Mouse (Mus musculus) stomach, postnatal 0 days (tissue): ENCODE data around the gene Hoxa2. TPM values are rescaled to one million over a fixed set of nuclear protein-coding genes. Genes with fewer than 3 reads are reported as not detected.

Source experiments
- ATAC-seq: fragments of 200-750 bp; cut with Nextera tagmentation; 2 replicates; pipeline ENCODE4 v1.8.0; 2017; ENCODE audit not compliant: low FRiP score, low TSS enrichment
- DNase-seq: peaks from one replicate; pipeline ENCODE4 v3.0.0-alpha.2; 2016; ENCODE audit warnings: low spot score
- H3K27ac ChIP-seq: fragments of 300-500 bp; sonication (generic); replicated peaks from 2 replicates; pipeline ENCODE4 v1.5.1; 2014; ENCODE audit warnings: mild to moderate bottlenecking, control low read depth
- H3K27me3 ChIP-seq: fragments of 300-500 bp; sonication (generic); 2 replicates; pipeline ENCODE4 v1.6.1; 2014; ENCODE audit warnings: low read length; ENCODE audit not compliant: control insufficient read depth, insufficient read depth
- H3K36me3 ChIP-seq: fragments of 300-500 bp; sonication (generic); 2 replicates; pipeline ENCODE4 v1.6.1; 2014; ENCODE audit warnings: low read length, mixed read lengths; ENCODE audit not compliant: control insufficient read depth, insufficient read depth
- H3K4me1 ChIP-seq: fragments of 300-500 bp; sonication (generic); replicated peaks from 2 replicates; pipeline ENCODE4 v1.6.1; 2014; ENCODE audit warnings: antibody characterized with exemption; ENCODE audit not compliant: control insufficient read depth, insufficient read depth
- H3K4me2 ChIP-seq: fragments of 300-500 bp; sonication (generic); replicated peaks from 2 replicates; pipeline ENCODE4 v1.6.1; 2014; ENCODE audit warnings: low read depth, mild to moderate bottlenecking, control low read depth, moderate library complexity
- H3K4me3 ChIP-seq: fragments of 300-500 bp; sonication (generic); 2 replicates; pipeline ENCODE4 v1.5.1; 2014; ENCODE audit warnings: low read depth, low read length, control low read depth
- H3K9ac ChIP-seq: fragments of 300-500 bp; sonication (generic); 2 replicates; pipeline ENCODE4 v1.6.1; 2014; ENCODE audit warnings: mild to moderate bottlenecking, low read length, control low read depth, mixed read lengths
- H3K9me3 ChIP-seq: fragments of 300-500 bp; sonication (generic); 2 replicates; pipeline ENCODE4 v1.6.1; 2016; ENCODE audit warnings: low read length; ENCODE audit not compliant: control insufficient read depth
- CTCF ChIP-seq: IDR thresholded peaks from 2 replicates; pipeline ENCODE4 v1.5.1; 2016; ENCODE audit warnings: antibody characterized with exemption, low read depth, mild to moderate bottlenecking, moderate library complexity
- EP300 ChIP-seq: optimal IDR thresholded peaks from 2 replicates; pipeline ENCODE3; 2016; ENCODE audit warnings: antibody characterized with exemption
- WGBS: fragments of 180-500 bp; shearing (Covaris S2); extraction: QIAGEN DNeasy Blood & Tissue Kit; methylation state at CpG from one replicate; pipeline ENCODE4 v1.1.7; 2014; 5-methylcytosine and 5-hydroxymethylcytosine counted together
- polyA plus RNA-seq: library from polyadenylated mRNA; unstranded; fragments of >200 nt; fragmentation: Nextera tagmentation; extraction: Ambion mirVana; gene quantifications from 2 replicates; pipeline ENCODE4 v1.2.1, GENCODE M21; 2015

Gene Hoxa2
- polyA plus RNA-seq, 1 experiment from 2014 or later, result 5.3 TPM

DNA sequence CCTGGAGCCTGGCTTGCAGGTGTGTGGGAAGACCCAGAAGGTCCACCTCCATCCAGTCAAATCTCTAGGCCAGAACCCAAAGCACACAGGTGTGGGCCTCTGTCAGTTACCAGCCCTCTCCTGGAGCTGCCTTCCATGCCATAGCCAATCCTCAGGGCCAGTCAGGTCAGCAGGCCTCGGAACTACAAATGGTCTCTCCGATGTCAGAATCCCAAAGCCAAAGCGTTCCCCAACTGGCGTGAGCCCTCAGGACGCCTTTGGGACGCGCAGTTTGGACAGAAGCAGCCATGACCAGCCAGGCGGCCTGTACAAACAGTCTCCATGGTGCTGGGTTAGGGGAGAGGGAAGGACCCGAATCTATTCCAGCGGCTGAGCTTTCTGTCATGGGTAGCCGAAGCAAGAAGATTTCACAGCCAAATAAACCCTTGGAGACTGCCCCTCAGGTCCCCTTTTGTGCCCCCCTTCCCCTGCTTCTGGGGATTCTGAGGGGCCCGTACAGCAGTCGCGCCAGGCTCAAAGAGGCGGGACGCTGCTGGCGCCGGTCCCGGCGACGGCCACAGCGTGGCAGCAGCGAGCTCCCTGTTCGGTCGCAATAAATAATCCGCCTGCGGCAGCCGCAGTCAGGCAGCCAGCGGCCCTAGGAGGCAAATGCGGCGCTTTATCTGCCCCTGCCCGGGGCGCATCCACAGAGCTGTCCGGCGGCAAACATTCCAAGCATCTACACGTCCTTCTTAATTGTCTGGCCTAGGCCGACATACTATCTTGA lies 46.7 kb upstream of the Hoxa2 start:
- Histone ChIP-seq H3K9me3 (no peaks in the 10 kb centered on the region), H3K27ac (peak overlapping the region; percentile 89; the same call in 1 of the 2 replicates), H3K4me2 (peak overlapping the region; percentile 47), H3K4me1 (no peaks in the 10 kb centered on the region), H3K27me3 (peaks cover 23% of the 10 kb centered on the region; the same call in 1 of the 2 replicates), H3K9ac (peak overlapping the region; percentile 69), H3K36me3 (no peaks in the 10 kb centered on the region), H3K4me3 (peak overlapping the region; percentile 55)
- TF ChIP-seq EP300 (no peak), CTCF (peak; percentile 84)
- ATAC-seq, result peak; percentile 58
- 4% methylated on average over 37 of the region's 37 CpGs for WGBS
- peak; percentile 78 for DNase-seq

DNA sequence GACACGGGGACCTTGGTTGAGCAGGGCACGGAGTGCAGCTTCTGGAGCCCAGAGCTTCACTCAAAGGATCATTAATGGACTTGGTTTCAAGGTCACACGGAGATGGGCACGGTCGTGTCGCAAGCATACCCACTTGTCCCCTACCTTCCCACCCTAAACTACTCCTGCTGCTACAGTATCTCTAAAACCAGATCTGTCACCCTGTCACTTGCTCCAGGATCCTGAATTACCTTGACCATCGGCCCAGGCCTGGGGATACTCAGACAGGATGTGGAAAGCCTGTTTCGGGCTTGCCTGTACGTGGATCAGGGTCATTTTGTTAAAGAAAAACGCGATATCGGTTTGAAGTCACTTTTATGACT lies 45.0 kb upstream of the Hoxa2 start:
- ATAC-seq, result no peak
- no peaks in the 10 kb centered on the region for H3K4me1 ChIP-seq

DNA sequence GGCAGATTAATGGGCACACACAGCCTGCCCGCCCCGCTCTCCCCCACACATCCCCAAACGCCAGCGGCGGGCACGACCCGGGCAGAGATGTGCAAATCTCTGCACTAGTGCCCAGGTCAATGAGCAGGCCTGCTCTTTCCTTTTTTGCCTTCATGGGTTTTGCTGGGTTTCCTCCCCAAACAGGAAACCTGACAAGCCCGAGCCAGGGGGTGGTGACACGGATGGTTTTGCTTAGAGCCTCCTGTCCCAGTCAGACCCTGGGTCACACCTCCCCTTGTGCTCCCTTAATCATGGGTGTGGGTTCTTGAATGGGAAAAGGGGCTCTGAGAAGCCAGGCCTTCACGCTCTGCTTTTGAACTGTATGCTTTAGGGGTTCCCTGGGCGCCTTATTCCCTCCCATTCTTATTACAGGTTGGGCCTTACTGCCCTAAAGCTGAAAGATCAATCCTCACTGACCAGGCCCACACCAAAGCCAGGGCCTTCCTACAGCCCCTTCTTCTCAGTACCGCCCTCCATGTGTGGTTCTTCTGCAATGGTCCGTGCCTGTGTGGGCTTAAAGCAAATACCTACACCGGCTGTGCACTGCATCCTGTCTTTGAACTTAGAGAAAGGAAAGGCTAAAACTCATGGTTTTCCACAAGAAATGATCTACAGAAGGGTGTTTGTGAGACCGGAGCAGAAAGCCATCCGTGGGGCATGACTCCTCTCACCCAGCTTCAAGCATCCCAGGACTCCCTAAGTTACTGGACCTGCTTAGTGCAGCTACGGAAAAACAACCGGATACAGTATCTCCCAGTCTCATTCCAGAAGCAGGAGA lies 44.4 kb upstream of the Hoxa2 start:
- H3K4me3 ChIP-seq, result peak overlapping the region; percentile 42
- H3K36me3 ChIP-seq, result no peaks in the 10 kb centered on the region
- H3K27ac ChIP-seq, result peak overlapping the region; percentile 78
- no peaks in the 10 kb centered on the region for H3K9me3 ChIP-seq
- no peak for TF ChIP-seq CTCF
- no peak for TF ChIP-seq EP300
- no peaks in the 10 kb centered on the region for H3K4me1 ChIP-seq
- ATAC-seq (no peak), DNase-seq (no peak)
- peak overlapping the region; percentile 76 for H3K4me2 ChIP-seq
- 17% methylated on average over 18 of the region's 18 CpGs for WGBS
- H3K27me3 ChIP-seq, result peaks cover 8% of the 10 kb centered on the region; the same call in 1 of the 2 replicates
- peak overlapping the region; percentile 53 for H3K9ac ChIP-seq

More for the DNA sequence above, 45.0 kb upstream of the Hoxa2 start:
- Histone ChIP-seq H3K9ac (peak overlapping the region; percentile 53), H3K27me3 (peaks cover 12% of the 10 kb centered on the region; the same call in 1 of the 2 replicates), H3K27ac (peak overlapping the region; percentile 40), H3K9me3 (no peaks in the 10 kb centered on the region), H3K36me3 (no peaks in the 10 kb centered on the region), H3K4me2 (peak overlapping the region; percentile 76), H3K4me3 (peak overlapping the region; percentile 42)
- WGBS, result 35% methylated on average over 12 of the region's 12 CpGs
- DNase-seq, result no peak
- TF ChIP-seq CTCF, result no peak
- TF ChIP-seq EP300, result no peak

DNA sequence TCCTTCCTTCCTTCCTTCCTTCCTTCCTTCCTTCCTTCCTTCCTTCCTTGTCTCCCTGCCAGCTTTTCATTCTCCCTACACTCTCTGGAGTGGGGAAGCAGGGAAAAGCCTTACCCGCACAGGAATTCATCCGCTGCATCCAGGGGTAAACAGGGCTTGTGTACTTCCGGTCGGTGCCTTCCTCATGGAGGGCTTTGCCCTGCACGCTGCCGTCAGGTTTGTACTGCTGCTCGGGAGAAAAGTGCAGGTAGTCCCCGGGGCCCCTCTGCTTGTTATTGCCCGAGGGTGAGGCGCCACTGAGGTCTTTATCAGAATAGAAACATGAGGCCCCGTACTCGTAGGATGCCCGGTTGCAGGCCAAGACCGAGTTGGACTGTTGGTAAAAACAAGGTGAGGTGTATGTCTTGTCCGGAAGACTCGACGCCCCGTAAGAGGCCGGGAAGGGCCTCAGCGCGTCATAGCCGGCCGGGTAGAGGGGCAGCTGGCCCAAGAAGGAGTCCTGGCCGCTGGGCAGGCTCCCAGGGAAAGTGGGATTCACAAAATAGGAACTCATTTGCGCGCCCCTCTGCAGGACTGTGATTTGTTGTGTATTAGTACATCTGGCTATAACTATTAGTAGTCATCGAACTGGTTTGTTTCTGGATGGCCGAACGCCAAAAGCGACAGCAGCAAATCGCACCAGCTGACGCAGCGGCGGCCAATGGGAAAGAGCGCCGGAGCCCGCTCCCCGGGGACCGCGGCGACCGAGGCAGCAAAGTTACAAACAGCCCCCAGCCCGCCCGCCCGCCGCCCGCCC lies 43.6 kb upstream of the Hoxa2 start, which contains the start of gene Hoxa6:
Gene Hoxa6 (minus strand): TSS at position 651 of the 796 bp plus-strand sequence.
- Histone ChIP-seq H3K27ac (peak within 1 kb of the TSS; percentile 78), H3K27me3 (peaks cover 8% of the 10 kb centered on the region; the same call in 1 of the 2 replicates), H3K9ac (peak within 1 kb of the TSS; percentile 53), H3K4me2 (peak within 1 kb of the TSS; percentile 76), H3K9me3 (no peaks in the 10 kb centered on the region), H3K4me1 (no peaks in the 10 kb centered on the region), H3K36me3 (no peaks in the 10 kb centered on the region), H3K4me3 (peak within 1 kb of the TSS; percentile 42)
- TF ChIP-seq EP300 (no peak), CTCF (no peak)
- DNase-seq (no peak), ATAC-seq (no peak)
- 5% methylated on average over 47 of the region's 47 CpGs for WGBS

DNA sequence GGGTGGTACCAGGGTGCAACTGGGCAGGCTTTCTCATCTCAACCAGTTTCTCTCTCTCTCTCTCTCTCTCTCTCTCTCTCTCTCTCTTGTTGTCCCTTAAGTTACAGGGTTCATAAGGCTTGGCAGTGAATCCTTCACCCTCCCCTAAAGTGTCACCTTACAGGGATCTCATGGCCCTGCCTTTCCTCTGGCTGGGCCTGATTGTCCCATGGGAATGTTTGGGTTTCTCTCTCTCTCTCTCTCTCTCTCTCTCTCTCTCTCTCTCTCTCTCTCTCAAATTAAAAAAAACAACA lies 43.0 kb upstream of the Hoxa2 start:
- no peak for DNase-seq
- Histone ChIP-seq H3K9ac (no peak overlapping the region), H3K4me3 (peak overlapping the region; percentile 1; the same call in 1 of the 2 replicates), H3K36me3 (no peaks in the 10 kb centered on the region), H3K27ac (peak overlapping the region; percentile 49), H3K4me2 (peak overlapping the region; percentile 76), H3K27me3 (peaks cover 7% of the 10 kb centered on the region; the same call in 1 of the 2 replicates), H3K4me1 (no peaks in the 10 kb centered on the region), H3K9me3 (no peaks in the 10 kb centered on the region)
- TF ChIP-seq EP300 (no peak), CTCF (no peak)
- ATAC-seq, result no peak
